Mouse (Mus musculus) lung, postnatal 0 days (tissue): ENCODE results near the gene Myo5a.
A peak's percentile ranks its signal among the peaks of the same experiment; 100 is the strongest.

Experiments
- CTCF ChIP-seq: IDR thresholded peaks from 2 replicates; pipeline ENCODE4 v1.5.1; 2016; ENCODE audit warnings: antibody characterized with exemption, mild to moderate bottlenecking
- EP300 ChIP-seq: IDR thresholded peaks from 2 replicates; pipeline ENCODE4 v1.6.1; 2016; ENCODE audit warnings: antibody characterized with exemption, mild to moderate bottlenecking, control low read depth

GRCm38 (mm10) chr9:75033141-75033540, 37.7 kb upstream of the Myo5a start:
- TF ChIP-seq CTCF (peak; percentile 63), EP300 (no peak)
